Mouse (Mus musculus) lung, postnatal 14 days (tissue): ENCODE measurements at regions not wholly inside any gene's neighbourhood (a gene's known extent, or its start where the extent isn't known, plus 50 kb on each side); places are given as distances from the start of the nearest gene placed in this dataset.

Source experiments
- DNase-seq: peaks from one replicate; pipeline ENCODE4 v3.0.0; 2021

DNA sequence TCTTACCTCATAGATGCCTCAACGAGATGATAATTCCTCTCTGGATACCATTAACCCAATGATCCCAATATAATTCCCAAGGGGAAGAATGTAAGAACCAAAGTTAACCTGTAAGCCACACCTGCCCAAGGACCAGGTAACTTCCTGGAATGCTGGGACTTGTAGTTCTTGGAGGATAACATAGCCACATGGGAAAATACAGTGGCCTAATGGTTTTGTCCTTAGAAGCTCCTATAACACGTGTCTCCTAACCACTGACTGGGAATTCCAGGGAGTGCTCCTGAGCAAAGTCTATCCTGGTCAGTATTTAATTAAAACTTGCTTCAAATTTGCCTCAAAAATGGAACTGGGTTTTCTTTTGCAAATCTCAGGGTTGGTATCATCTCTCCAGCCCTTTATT, 119.9 kb downstream of the Evx1 start:
- no peak for DNase-seq

- peak; percentile 26 for DNase-seq
Observed at GRCm38 (mm10) chr6:52434771-52435170, 121.5 kb downstream of the Evx1 start.

DNA sequence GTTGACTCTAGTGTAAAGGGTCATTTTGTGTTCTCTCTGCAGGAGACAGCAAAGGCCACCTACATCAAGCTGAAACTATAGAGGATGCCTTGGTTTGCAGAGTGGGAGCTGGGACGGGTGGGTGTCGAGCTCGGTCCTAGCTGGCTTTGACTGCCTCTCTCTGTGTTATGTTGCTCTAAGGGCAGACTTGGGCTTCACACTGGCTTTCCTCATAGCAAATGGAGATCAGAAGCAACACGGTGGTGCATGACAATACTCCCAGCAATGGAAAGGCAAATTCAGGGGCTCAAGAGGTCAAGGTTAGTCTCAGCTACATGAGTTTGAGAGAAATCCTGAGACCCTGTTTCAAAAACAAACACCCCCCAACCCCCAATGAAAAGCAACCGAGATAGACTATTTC, 122.1 kb downstream of the Evx1 start:
- no peak for DNase-seq

DNA sequence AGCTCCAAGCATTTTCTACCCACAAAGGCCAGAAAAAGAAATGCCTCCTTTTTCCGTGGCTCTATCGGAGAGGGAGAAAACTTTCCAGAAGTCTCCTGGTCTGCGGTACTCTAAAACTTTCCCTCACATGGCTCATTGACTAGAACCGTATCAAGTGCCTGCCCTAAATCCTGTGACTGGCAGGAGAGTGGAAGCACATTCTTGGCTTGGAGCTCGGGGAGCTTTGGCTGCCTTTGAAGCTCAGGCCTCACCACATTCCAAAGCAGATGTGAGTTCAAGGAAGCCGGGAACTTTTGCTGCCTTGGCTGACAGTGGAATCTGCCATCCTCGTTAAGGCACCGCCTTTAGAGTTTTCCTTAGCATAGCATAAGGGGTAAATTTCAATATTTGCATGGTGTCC, 125.1 kb downstream of the Evx1 start:
- DNase-seq, result peak; percentile 35

- no peak for DNase-seq
Observed at GRCm38 (mm10) chr6:52439204-52439603, 125.9 kb downstream of the Evx1 start.

- no peak for DNase-seq
Observed at GRCm38 (mm10) chr6:52440160-52440559, 126.9 kb downstream of the Evx1 start.

GRCm38 (mm10) chr6:52443112-52443984, 130.1 kb downstream of the Evx1 start:
- DNase-seq, result no peak

DNA sequence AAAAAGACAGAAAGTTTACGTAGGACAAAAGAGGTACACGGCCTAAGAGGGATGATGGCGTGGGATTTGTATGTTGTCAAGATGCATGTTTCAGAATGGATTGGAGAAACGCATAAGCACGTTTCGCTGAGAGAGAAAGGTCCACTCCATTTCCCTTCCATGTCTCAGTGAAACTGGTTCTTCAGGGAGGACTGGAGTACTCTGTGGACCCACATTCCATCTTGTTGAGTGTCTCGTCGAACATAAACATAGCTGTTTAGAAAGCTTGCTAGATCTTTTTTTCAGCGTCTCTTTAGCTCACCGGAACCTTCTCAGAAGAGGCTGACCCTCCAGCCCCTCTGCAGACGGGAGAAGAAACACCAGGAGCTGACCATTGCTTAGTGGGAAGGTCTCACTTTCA, 145.5 kb downstream of the Evx1 start:
- no peak for DNase-seq

- no peak for DNase-seq
Observed at GRCm38 (mm10) chr6:52461186-52461585, 147.9 kb downstream of the Evx1 start.

DNA sequence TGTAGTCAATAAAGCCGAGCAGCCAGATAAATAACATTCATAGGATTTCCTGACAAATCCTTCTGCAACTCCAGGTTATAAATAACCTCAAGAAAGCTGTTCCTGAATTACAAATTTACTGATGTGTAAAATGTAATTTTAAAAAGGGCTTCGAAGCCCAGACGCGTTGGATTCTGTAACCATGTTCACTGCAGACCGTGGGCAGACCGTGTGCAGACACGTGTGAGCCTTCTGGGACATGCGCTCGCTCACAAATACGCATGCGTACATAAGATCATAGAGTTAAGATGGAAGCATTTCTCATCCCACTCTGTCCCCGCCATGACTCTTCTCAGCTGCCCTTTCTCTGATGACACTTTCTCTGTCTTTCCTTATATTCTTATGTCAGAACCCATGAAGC, 150.1 kb downstream of the Evx1 start:
- no peak for DNase-seq

GRCm38 (mm10) chr6:52464571-52464970, 151.3 kb downstream of the Evx1 start:
- DNase-seq, result no peak

- DNase-seq, result no peak
Observed at GRCm38 (mm10) chr6:52465834-52466525, 152.7 kb downstream of the Evx1 start.

GRCm38 (mm10) chr6:52470831-52471230, 157.5 kb downstream of the Evx1 start:
- DNase-seq, result no peak

GRCm38 (mm10) chr6:52471384-52471957, 158.2 kb downstream of the Evx1 start:
- DNase-seq, result no peak

GRCm38 (mm10) chr6:52472008-52472407, 158.7 kb downstream of the Evx1 start:
- no peak for DNase-seq

DNA sequence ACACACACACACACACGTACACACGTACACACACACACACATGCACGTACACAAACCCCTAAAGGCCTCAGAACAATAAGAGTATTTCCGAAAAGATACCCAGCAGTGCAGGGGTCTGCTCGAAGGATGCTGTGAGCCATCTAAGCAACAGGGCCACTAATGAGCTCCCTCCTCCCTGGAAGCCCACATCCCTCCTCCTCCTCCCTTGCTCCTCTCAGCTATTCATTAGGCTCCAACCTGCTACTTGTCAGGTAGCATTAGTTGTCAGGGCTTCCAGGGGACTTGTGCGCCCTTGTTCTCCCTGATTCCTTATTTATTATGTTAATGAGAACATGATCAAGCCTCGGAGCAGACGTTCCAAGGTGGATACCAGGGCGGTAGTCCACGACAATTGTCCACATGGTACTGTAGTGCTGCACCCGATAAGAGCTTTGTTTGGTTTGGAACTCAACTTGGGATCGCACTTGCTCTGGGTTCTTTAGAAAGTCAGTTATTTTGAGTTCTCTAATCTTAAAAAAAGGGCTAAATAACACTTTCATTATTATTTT, 159.8 kb downstream of the Evx1 start:
- DNase-seq, result no peak

- DNase-seq, result no peak
Observed at GRCm38 (mm10) chr6:52473924-52474323, 160.6 kb downstream of the Evx1 start.

GRCm38 (mm10) chr6:52475676-52476075, 162.4 kb downstream of the Evx1 start:
- DNase-seq, result no peak

- DNase-seq, result no peak
Observed at GRCm38 (mm10) chr6:52476907-52477306, 163.3 kb downstream of the Hibadh start.

DNA sequence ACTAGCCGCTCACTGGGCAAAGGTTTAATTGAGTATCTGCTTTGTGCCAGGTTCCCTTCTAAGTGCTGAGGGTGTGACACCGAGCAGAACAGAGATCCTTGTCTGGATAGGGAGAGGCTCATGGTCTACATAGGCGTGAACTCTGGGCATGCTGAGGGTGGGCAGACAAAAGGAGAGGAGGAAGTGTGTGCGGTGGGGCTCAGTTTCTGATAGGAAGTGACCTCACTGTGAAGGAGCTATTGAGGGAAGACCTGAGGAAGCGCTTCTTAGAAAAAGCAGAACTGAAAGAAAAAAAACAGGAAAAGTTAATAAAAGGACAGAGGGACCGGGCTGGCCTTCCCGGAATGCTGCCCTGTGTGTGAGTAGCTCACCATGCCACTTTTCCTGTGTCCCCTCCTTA, 162.8 kb downstream of the Hibadh start:
- peak; percentile 37 for DNase-seq

DNA sequence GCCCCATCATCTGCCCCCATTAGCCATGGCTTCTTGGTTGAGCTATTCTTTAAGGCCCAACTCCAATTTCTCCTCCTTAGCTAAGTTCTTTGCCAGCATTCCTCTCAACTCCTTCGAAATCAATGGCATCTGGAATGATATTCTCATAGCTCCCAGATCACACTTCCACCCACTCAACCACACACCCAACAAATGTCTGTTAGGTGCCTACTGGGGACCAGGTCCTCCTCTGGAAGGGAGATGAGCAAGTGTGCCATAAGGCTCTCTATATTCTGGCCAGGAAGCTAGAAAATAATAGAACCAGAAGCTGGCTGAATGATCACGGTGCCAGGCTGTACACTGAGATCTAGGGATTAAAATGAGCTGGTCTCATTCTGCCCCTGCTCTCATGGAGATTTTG, 161.6 kb downstream of the Hibadh start:
- DNase-seq, result no peak

GRCm38 (mm10) chr6:52479200-52479599, 161.0 kb downstream of the Hibadh start:
- peak; percentile 78 for DNase-seq

GRCm38 (mm10) chr6:52481975-52482374, 158.2 kb downstream of the Hibadh start:
- no peak for DNase-seq

GRCm38 (mm10) chr6:52486146-52486545, 154.0 kb downstream of the Hibadh start:
- DNase-seq, result no peak
